ENCODE assay signal across 8 mouse cellular contexts in the genomic region with DNA sequence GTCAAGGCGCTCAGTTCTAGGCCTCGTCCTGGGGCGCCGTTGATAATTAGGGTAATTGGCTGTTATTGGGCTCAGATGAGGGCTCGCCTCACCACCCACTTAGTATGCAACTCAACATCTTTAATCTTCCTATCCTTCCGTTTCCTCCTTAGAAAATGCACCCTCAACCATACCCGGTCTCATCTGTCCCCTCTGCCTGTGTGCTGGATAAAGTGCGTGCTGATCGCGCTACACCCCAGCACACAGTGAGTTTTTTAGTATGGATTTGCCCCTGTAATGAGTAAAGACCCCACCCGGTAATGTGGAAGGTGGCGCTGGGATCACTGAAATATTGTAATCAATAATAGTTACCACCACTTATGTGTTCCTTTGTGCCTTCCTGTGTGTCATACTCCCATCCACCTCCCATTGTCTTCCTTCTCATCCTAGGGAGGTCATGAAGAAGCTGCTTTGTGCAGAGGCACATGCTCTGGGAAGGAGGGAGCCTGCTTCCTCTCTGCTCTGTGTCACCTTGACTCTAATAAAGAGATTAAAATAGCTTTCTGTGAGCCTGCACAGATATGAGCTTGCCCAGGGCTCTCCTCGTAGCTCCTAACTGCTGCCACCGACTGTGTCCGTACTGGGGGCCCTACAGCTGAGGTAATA. TPM values are rescaled to one million over a fixed set of nuclear protein-coding genes. Genes with fewer than 3 reads are reported as not detected.
DNase-seq lines count a peak whose midpoint lies in the region; ATAC-seq and TF ChIP-seq lines count a peak whose summit lies in the region.

No protein-coding gene starts in this region.

- H3K36me3 ChIP-seq in kidney, embryonic 16.5 days (ENCODE audit: insufficient read depth, low read length): no peaks in the 10 kb centered on the region
- no peaks in the 10 kb centered on the region for H3K36me3 ChIP-seq in heart, embryonic 16.5 days (ENCODE audit: control insufficient read depth, insufficient read depth)

- no peaks in the 10 kb centered on the region for H3K27me3 ChIP-seq in kidney, embryonic 16.5 days (ENCODE audit: insufficient read depth, low read length)
- no peaks in the 10 kb centered on the region for H3K27me3 ChIP-seq in heart, embryonic 16.5 days (ENCODE audit: control insufficient read depth, insufficient read depth, low read length)

- DNase-seq in kidney, postnatal 4 days: no peak
- no peak for DNase-seq in adrenal gland, adult (ENCODE audit: inconsistent age in 2 of 2, low spot score in 1 of 2)
- no peak for DNase-seq in cerebellum, adult 9-10 months
- DNase-seq in layer of hippocampus, adult 9-10 months (ENCODE audit: low spot score): no peak

- H3K4me1 ChIP-seq in kidney, embryonic 16.5 days (ENCODE audit: insufficient read depth, low read length): peaks cover 21% of the 10 kb centered on the region
- H3K4me1 ChIP-seq in bone marrow macrophage, adult 2 months (ENCODE audit: control insufficient read depth, insufficient read depth, low read length): peaks cover 3% of the 10 kb centered on the region; the same call in 1 of the 2 replicates
- peaks cover 13% of the 10 kb centered on the region for H3K4me1 ChIP-seq in heart, embryonic 16.5 days (ENCODE audit: control insufficient read depth, insufficient read depth, low read length)

- ATAC-seq in kidney, embryonic 16.5 days (ENCODE audit: low FRiP score, low TSS enrichment): no peak
- ATAC-seq in heart, embryonic 16.5 days (replicated peaks; ENCODE audit: extremely low read depth, insufficient read depth, low FRiP score): peak; percentile 16; the same call in 1 of the 2 replicates
- ATAC-seq in megakaryocyte, adult 5-6 weeks (ENCODE audit: poor library complexity, severe bottlenecking): 0 out of 2 replicates have a peak, but pooled peaks have one; percentile 0

- H3K9ac ChIP-seq in kidney, embryonic 16.5 days (replicated peaks; ENCODE audit: low read length): peak overlapping the region; percentile 86
- peak overlapping the region; percentile 92 for H3K9ac ChIP-seq in heart, embryonic 16.5 days (ENCODE audit: low read length)

- H3K4me3 ChIP-seq in kidney, embryonic 16.5 days (ENCODE audit: low read length): peak overlapping the region; percentile 74
- peak overlapping the region; percentile 75 for H3K4me3 ChIP-seq in bone marrow macrophage, adult 2 months (ENCODE audit: insufficient read depth, low read length)
- peak overlapping the region; percentile 97 for H3K4me3 ChIP-seq in heart, embryonic 16.5 days (ENCODE audit: low read length)

- H3K4me2 ChIP-seq in kidney, embryonic 16.5 days (replicated peaks; ENCODE audit: low read depth, low read length): peak overlapping the region; percentile 84
- peak overlapping the region; percentile 97 for H3K4me2 ChIP-seq in heart, embryonic 16.5 days (ENCODE audit: low read depth, low read length)

- no peak for TF ChIP-seq CTCF in bone marrow macrophage, adult 2 months (IDR thresholded peaks at IDR 0.05; ENCODE audit: low read depth, low read length)

- TF ChIP-seq POLR2A in bone marrow macrophage, adult 2 months (IDR thresholded peaks at IDR 0.05; ENCODE audit: borderline replicate concordance, low read depth, low read length): no peak

- no peaks in the 10 kb centered on the region for H3K9me3 ChIP-seq in kidney, embryonic 16.5 days (ENCODE audit: low read length)
- H3K9me3 ChIP-seq in heart, embryonic 16.5 days (replicated peaks; ENCODE audit: control insufficient read depth, low read length): no peaks in the 10 kb centered on the region

- 7% methylated on average over 15 of the region's 15 CpGs for WGBS in kidney, embryonic 16.5 days
- 3% methylated on average over 15 of the region's 15 CpGs for WGBS in heart, embryonic 16.5 days

- peak overlapping the region; percentile 56 for H3K27ac ChIP-seq in kidney, embryonic 16.5 days (ENCODE audit: low read length)
- peak overlapping the region; percentile 47 for H3K27ac ChIP-seq in bone marrow macrophage, adult 2 months (ENCODE audit: insufficient read depth, low read depth, low read length)
- peak overlapping the region; percentile 89 for H3K27ac ChIP-seq in heart, embryonic 16.5 days (ENCODE audit: low read length)

RNA-seq across cellular contexts. Expression of a gene that starts 0.9 kb away (rescaled TPM):
- polyA plus RNA-seq in kidney, embryonic 16.5 days (2015; fragmentation: Nextera tagmentation; extraction: Ambion mirVana): 89.7 and 94.2 TPM in 2 replicates
- 51.4 and 57.0 TPM in 2 replicates for polyA plus RNA-seq in bone marrow macrophage, adult 2 months (2012; ENCODE audit: insufficient read depth, insufficient read length, missing spikeins)
- 73.2 and 83.4 TPM in 2 replicates for polyA plus RNA-seq in heart, embryonic 16.5 days (2015; fragmentation: Nextera tagmentation; extraction: Ambion mirVana)
- total RNA-seq in megakaryocyte, adult 5-6 weeks (2015): 27.1 and 32.1 TPM in 2 replicates
- total RNA-seq in megakaryocyte, adult 5-6 weeks (2017): 15.3 and 18.0 TPM in 2 replicates

RNA-seq across cellular contexts. Expression of a gene that starts 0.9 kb away (rescaled TPM):
- polyA plus RNA-seq in kidney, embryonic 16.5 days (2015; fragmentation: Nextera tagmentation; extraction: Ambion mirVana): 1.8 and 2.2 TPM in 2 replicates
- 9.7 and 11.0 TPM in 2 replicates for polyA plus RNA-seq in bone marrow macrophage, adult 2 months (2012; ENCODE audit: insufficient read depth, insufficient read length, missing spikeins)
- polyA plus RNA-seq in heart, embryonic 16.5 days (2015; fragmentation: Nextera tagmentation; extraction: Ambion mirVana): 1.6 and 1.7 TPM in 2 replicates
- total RNA-seq in megakaryocyte, adult 5-6 weeks (2015): 3.9 and 6.2 TPM in 2 replicates
- 2.7 and 4.0 TPM in 2 replicates for total RNA-seq in megakaryocyte, adult 5-6 weeks (2017)

RNA-seq across cellular contexts. Expression of a gene that starts 8.6 kb away (rescaled TPM):
- polyA plus RNA-seq in kidney, embryonic 16.5 days (2015; fragmentation: Nextera tagmentation; extraction: Ambion mirVana): 0.11 and 0.14 TPM in 2 replicates
- not detected in 2 replicates for polyA plus RNA-seq in bone marrow macrophage, adult 2 months (2012; ENCODE audit: insufficient read depth, insufficient read length, missing spikeins)
- polyA plus RNA-seq in heart, embryonic 16.5 days (2015; fragmentation: Nextera tagmentation; extraction: Ambion mirVana): 0.14 TPM in 1 of 2 replicates, not detected in the other
- total RNA-seq in megakaryocyte, adult 5-6 weeks (2015): 0.23 TPM in 1 of 2 replicates, not detected in the other
- total RNA-seq in megakaryocyte, adult 5-6 weeks (2017): not detected in 2 replicates

RNA-seq across cellular contexts. Expression of a gene that starts 45.9 kb away (rescaled TPM):
- 2.9 and 3.8 TPM in 2 replicates for polyA plus RNA-seq in kidney, embryonic 16.5 days (2015; fragmentation: Nextera tagmentation; extraction: Ambion mirVana)
- not detected in 2 replicates for polyA plus RNA-seq in bone marrow macrophage, adult 2 months (2012; ENCODE audit: insufficient read depth, insufficient read length, missing spikeins)
- polyA plus RNA-seq in heart, embryonic 16.5 days (2015; fragmentation: Nextera tagmentation; extraction: Ambion mirVana): 0.50 and 0.59 TPM in 2 replicates
- total RNA-seq in megakaryocyte, adult 5-6 weeks (2015): 0.09 and 0.14 TPM in 2 replicates
- total RNA-seq in megakaryocyte, adult 5-6 weeks (2017): 0.28 and 0.62 TPM in 2 replicates

RNA-seq across cellular contexts. Expression of a gene that starts 50.4 kb away (rescaled TPM):
- 6.8 and 6.9 TPM in 2 replicates for polyA plus RNA-seq in kidney, embryonic 16.5 days (2015; fragmentation: Nextera tagmentation; extraction: Ambion mirVana)
- 21.3 and 21.4 TPM in 2 replicates for polyA plus RNA-seq in bone marrow macrophage, adult 2 months (2012; ENCODE audit: insufficient read depth, insufficient read length, missing spikeins)
- 4.5 and 6.2 TPM in 2 replicates for polyA plus RNA-seq in heart, embryonic 16.5 days (2015; fragmentation: Nextera tagmentation; extraction: Ambion mirVana)
- total RNA-seq in megakaryocyte, adult 5-6 weeks (2015): 11.4 and 14.7 TPM in 2 replicates
- 6.4 and 9.4 TPM in 2 replicates for total RNA-seq in megakaryocyte, adult 5-6 weeks (2017)
